Mouse (Mus musculus) cerebellum, adult 11-12 months (tissue): Measurements from ENCODE around the gene Zfp651.

Source experiments
- DNase-seq: peaks from one replicate; pipeline ENCODE4 v3.0.0; 2022

The Zfp651 gene

GRCm38 (mm10) chr9:121762761-121763160 lies 3.6 kb downstream of the Zfp651 start:
- DNase-seq, result peak; percentile 42

GRCm38 (mm10) chr9:121763716-121764115 lies 4.6 kb downstream of the Zfp651 start:
- DNase-seq, result no peak

GRCm38 (mm10) chr9:121765166-121765855 lies 6.2 kb downstream of the Zfp651 start:
- DNase-seq, result peak; percentile 60

- DNase-seq, result no peak
Observed at GRCm38 (mm10) chr9:121772412-121772811, 13.3 kb downstream of the Zfp651 start.

- no peak for DNase-seq
Observed at GRCm38 (mm10) chr9:121775951-121776350, 16.8 kb downstream of the Zfp651 start.

GRCm38 (mm10) chr9:121776511-121776910 lies 17.4 kb downstream of the Zfp651 start:
- DNase-seq, result no peak

- no peak for DNase-seq
Observed at GRCm38 (mm10) chr9:121777484-121778065, 18.4 kb downstream of the Zfp651 start, which contains the start of gene Klhl40. TSS of gene Klhl40 (plus strand) at chr9:121777607.

GRCm38 (mm10) chr9:121778066-121778624 lies 19.0 kb downstream of the Zfp651 start:
- no peak for DNase-seq

- no peak for DNase-seq
Observed at GRCm38 (mm10) chr9:121784801-121785200, 25.7 kb downstream of the Zfp651 start.

GRCm38 (mm10) chr9:121785261-121785660 lies 26.1 kb downstream of the Zfp651 start:
- DNase-seq, result no peak

- no peak for DNase-seq
Observed at GRCm38 (mm10) chr9:121786359-121786758, 27.2 kb downstream of the Zfp651 start.

GRCm38 (mm10) chr9:121791206-121791605 lies 32.1 kb downstream of the Zfp651 start:
- DNase-seq, result peak; percentile 52

- DNase-seq, result no peak
Observed at GRCm38 (mm10) chr9:121791757-121792521, 32.8 kb downstream of the Zfp651 start, which contains the start of gene Hhatl. TSS of gene Hhatl (minus strand) at chr9:121792507.

GRCm38 (mm10) chr9:121794972-121795539 lies 35.9 kb downstream of the Zfp651 start:
- no peak for DNase-seq

GRCm38 (mm10) chr9:121797722-121798121 lies 38.6 kb downstream of the Zfp651 start:
- DNase-seq, result no peak

GRCm38 (mm10) chr9:121798887-121799520 lies 39.9 kb downstream of the Zfp651 start:
- no peak for DNase-seq

GRCm38 (mm10) chr9:121802747-121803146 lies 43.6 kb downstream of the Zfp651 start:
- no peak for DNase-seq

- no peak for DNase-seq
Observed at GRCm38 (mm10) chr9:121807546-121807945, 48.4 kb downstream of the Zfp651 start.

GRCm38 (mm10) chr9:121807947-121808346 lies 48.8 kb downstream of the Zfp651 start:
- no peak for DNase-seq

- DNase-seq, result no peak
Observed at GRCm38 (mm10) chr9:121808511-121808910, 49.4 kb downstream of the Zfp651 start.

- DNase-seq, result peak; percentile 68
Observed at GRCm38 (mm10) chr9:121810081-121810821, 51.1 kb downstream of the Zfp651 start.

- DNase-seq, result no peak
Observed at GRCm38 (mm10) chr9:121815183-121815582, 56.1 kb downstream of the Zfp651 start.
